Mouse (Mus musculus) hindbrain, postnatal 0 days (tissue): ENCODE measurements at regions not wholly inside any gene's neighbourhood (a gene's known extent, or its start where the extent isn't known, plus 50 kb on each side); places are given as distances from the start of the nearest gene placed in this dataset.
A peak's percentile ranks its signal among the peaks of the same experiment; 100 is the strongest.

Experiments used
- ATAC-seq: fragments of 200-750 bp; cut with Nextera tagmentation; 2 replicates; pipeline ENCODE4 v1.8.0; 2017; ENCODE audit warnings: mild to moderate bottlenecking, moderate TSS enrichment, moderate library complexity
- DNase-seq: peaks from one replicate; pipeline ENCODE4 v3.0.0-alpha.2; 2015; ENCODE audit warnings: low spot score
- H3K27ac ChIP-seq: fragments of 300-500 bp; sonication (generic); 2 replicates; pipeline ENCODE4 v1.5.1; 2014; ENCODE audit warnings: mild to moderate bottlenecking
- H3K27me3 ChIP-seq: fragments of 300-500 bp; sonication (generic); 2 replicates; pipeline ENCODE4 v1.6.1; 2014; ENCODE audit warnings: low read length, mixed read lengths; ENCODE audit not compliant: insufficient read depth
- H3K36me3 ChIP-seq: fragments of 300-500 bp; sonication (generic); 2 replicates; pipeline ENCODE4 v1.6.1; 2014; ENCODE audit warnings: low read length, mixed read lengths; ENCODE audit not compliant: insufficient read depth
- H3K4me1 ChIP-seq: fragments of 300-500 bp; sonication (generic); 2 replicates; pipeline ENCODE4 v1.6.1; 2014; ENCODE audit warnings: antibody characterized with exemption, low read length, mixed read lengths; ENCODE audit not compliant: insufficient read depth
- H3K4me2 ChIP-seq: fragments of 300-500 bp; sonication (generic); 2 replicates; pipeline ENCODE4 v1.6.1; 2014; ENCODE audit warnings: low read depth, mild to moderate bottlenecking, low read length, moderate library complexity, mixed read lengths
- H3K4me3 ChIP-seq: fragments of 300-500 bp; sonication (generic); 2 replicates; pipeline ENCODE4 v1.5.1; 2014; ENCODE audit warnings: low read length
- H3K9ac ChIP-seq: fragments of 300-500 bp; sonication (generic); replicated peaks from 2 replicates; pipeline ENCODE4 v1.6.1; 2014; ENCODE audit warnings: mild to moderate bottlenecking, low read length, moderate library complexity, mixed read lengths
- H3K9me3 ChIP-seq: fragments of 300-500 bp; sonication (generic); 2 replicates; pipeline ENCODE4 v1.6.1; 2016; ENCODE audit warnings: low read length, mixed read lengths
- CTCF ChIP-seq: IDR thresholded peaks from 2 replicates; pipeline ENCODE4 v1.5.1; 2016; ENCODE audit warnings: antibody characterized with exemption, control low read depth, low read depth
- WGBS: fragments of 180-500 bp; shearing (Covaris S2); extraction: QIAGEN DNeasy Blood & Tissue Kit; methylation state at CpG from one replicate; pipeline ENCODE4 v1.1.7; 2014; 5-methylcytosine and 5-hydroxymethylcytosine counted together

DNA sequence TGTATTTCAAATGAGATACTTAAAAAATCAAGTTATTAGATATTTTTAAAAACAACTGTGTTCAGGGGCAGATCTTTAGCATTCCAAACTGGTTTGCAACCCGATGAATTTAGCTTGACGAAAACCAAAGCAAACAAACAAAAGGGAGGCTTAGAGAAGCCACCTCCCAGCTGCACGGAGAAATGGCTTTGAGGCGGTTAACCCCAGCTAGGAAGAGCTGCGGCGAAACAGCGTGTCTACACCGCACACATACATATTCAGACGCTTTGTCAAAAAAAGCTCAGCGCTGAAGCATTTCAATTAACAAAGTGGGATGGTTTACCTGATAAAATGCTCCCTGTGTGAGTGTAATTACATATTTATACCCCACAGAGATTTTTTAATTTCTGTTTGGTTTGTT, 123.0 kb upstream of the Ap5m1 start:
- Histone ChIP-seq H3K4me3 (no peak overlapping the region), H3K4me1 (peaks cover 6% of the 10 kb centered on the region; the same call in 1 of the 2 replicates)

GRCm38 (mm10) chr14:48930886-48931285, 135.0 kb upstream of the Ap5m1 start:
- H3K4me2 ChIP-seq: peak overlapping the region; percentile 21; the same call in 1 of the 2 replicates
- H3K9me3 ChIP-seq: no peaks in the 10 kb centered on the region
- no peak; the same call in 1 of the 2 replicates for TF ChIP-seq CTCF
- no peak overlapping the region for H3K9ac ChIP-seq
- no peak overlapping the region for H3K4me3 ChIP-seq
- H3K27me3 ChIP-seq: no peaks in the 10 kb centered on the region
- H3K36me3 ChIP-seq: no peaks in the 10 kb centered on the region
- peak; percentile 86 for DNase-seq
- peak; percentile 92 for ATAC-seq
- WGBS: 35% methylated on average over 9 of the region's 9 CpGs
- H3K27ac ChIP-seq: no peak overlapping the region
- no peaks in the 10 kb centered on the region for H3K4me1 ChIP-seq

More for the DNA sequence above, 123.0 kb upstream of the Ap5m1 start:
- 25% methylated on average over 10 of the region's 10 CpGs for WGBS
- Histone ChIP-seq H3K4me2 (peak overlapping the region; percentile 42), H3K27me3 (no peaks in the 10 kb centered on the region), H3K27ac (no peak overlapping the region), H3K9me3 (no peaks in the 10 kb centered on the region), H3K36me3 (no peaks in the 10 kb centered on the region), H3K9ac (no peak overlapping the region)
- peak; percentile 49; the same call in 1 of the 2 replicates for ATAC-seq
- DNase-seq: peak; percentile 51
- TF ChIP-seq CTCF: no peak

GRCm38 (mm10) chr14:48925870-48926269, 140.0 kb upstream of the Ap5m1 start:
- no peak for ATAC-seq
- Histone ChIP-seq H3K4me3 (no peak overlapping the region), H3K4me1 (no peaks in the 10 kb centered on the region), H3K27ac (no peak overlapping the region), H3K36me3 (no peaks in the 10 kb centered on the region), H3K9me3 (no peaks in the 10 kb centered on the region), H3K9ac (no peak overlapping the region), H3K4me2 (no peak overlapping the region), H3K27me3 (no peaks in the 10 kb centered on the region)
- no peak for TF ChIP-seq CTCF
- 44% methylated on average over 1 of the region's 1 CpGs for WGBS
- no peak for DNase-seq

DNA sequence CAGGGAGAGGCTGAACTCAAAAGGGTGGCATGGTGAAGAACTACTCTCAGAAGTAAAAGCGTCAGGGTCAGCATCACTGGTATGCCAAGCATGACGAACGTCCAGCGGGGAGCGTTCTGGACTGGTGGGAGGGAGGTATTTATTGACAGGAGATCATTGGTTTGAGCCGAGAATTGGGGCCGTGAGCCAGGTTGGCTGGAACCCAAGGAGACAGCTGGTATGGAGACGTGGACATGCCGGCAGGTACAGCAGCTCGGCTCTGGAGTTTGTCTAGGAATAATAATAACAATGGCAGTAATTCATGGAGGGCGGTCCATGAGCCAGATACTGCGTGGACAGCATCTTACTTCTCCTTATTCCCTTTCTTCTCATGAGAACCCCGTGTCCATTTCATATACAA, 156.5 kb upstream of the Ap5m1 start:
- Histone ChIP-seq H3K36me3 (no peaks in the 10 kb centered on the region), H3K27me3 (no peaks in the 10 kb centered on the region), H3K4me2 (no peak overlapping the region), H3K4me3 (no peak overlapping the region), H3K4me1 (peaks cover 9% of the 10 kb centered on the region; the same call in 1 of the 2 replicates), H3K9me3 (no peaks in the 10 kb centered on the region), H3K9ac (no peak overlapping the region), H3K27ac (no peak overlapping the region)
- 45% methylated on average over 13 of the region's 13 CpGs for WGBS
- TF ChIP-seq CTCF: no peak
- DNase-seq (peak; percentile 56), ATAC-seq (peak; percentile 53)

DNA sequence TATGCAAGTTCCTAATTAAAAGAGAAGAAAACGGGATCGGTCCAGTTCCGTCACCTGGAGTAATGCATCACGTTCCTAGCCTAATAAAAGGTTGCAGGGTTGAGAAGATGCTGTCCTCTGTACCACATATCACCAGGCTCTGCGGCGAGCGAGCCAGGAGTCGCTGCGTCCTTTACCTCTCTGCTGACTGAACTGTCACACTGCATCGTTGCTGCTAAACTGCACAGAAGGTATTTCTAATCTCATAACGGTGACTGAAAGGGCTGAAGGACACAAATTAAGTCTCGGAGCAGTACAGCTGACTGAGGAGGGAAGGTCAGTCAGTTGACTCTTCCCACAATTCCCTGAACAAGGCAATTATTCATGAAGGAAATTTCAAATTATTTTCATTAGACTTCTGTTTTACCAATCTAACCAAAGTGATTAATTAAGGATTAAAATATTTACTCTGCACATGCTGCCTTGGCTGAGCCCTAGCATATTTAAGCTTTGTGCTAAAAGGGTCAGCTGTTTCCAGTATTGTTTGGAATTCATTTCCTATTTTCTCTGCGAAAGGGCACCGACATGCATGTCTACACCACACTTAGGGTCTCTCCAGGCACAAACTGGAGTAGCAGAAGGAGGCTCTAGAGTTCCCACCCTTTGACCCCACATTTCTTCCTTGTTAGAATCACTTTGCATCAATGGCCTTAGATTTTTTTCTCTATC, 157.8 kb upstream of the Ap5m1 start:
- 38% methylated on average over 14 of the region's 14 CpGs for WGBS
- Histone ChIP-seq H3K27me3 (no peaks in the 10 kb centered on the region), H3K9me3 (no peaks in the 10 kb centered on the region), H3K27ac (peak overlapping the region; percentile 68), H3K4me3 (no peak overlapping the region), H3K9ac (no peak overlapping the region), H3K4me2 (0 out of 2 replicates have a peak overlapping the region, but pooled peaks have one; percentile 3), H3K36me3 (no peaks in the 10 kb centered on the region), H3K4me1 (peaks cover 12% of the 10 kb centered on the region; the same call in 1 of the 2 replicates)
- peak; percentile 42 for DNase-seq
- peak; percentile 28 for ATAC-seq
- no peak for TF ChIP-seq CTCF

GRCm38 (mm10) chr14:48907403-48907973, 158.4 kb upstream of the Ap5m1 start:
- peaks cover 12% of the 10 kb centered on the region; the same call in 1 of the 2 replicates for H3K4me1 ChIP-seq
- H3K4me3 ChIP-seq: no peak overlapping the region
- H3K27ac ChIP-seq: peak overlapping the region; percentile 68
- H3K9ac ChIP-seq: no peak overlapping the region
- no peaks in the 10 kb centered on the region for H3K9me3 ChIP-seq
- H3K27me3 ChIP-seq: no peaks in the 10 kb centered on the region
- TF ChIP-seq CTCF: peak; percentile 28; the same call in 1 of the 2 replicates
- no peaks in the 10 kb centered on the region for H3K36me3 ChIP-seq
- no peak overlapping the region for H3K4me2 ChIP-seq
- DNase-seq (peak; percentile 80), ATAC-seq (peak; percentile 78)
- 37% methylated on average over 6 of the region's 6 CpGs for WGBS

DNA sequence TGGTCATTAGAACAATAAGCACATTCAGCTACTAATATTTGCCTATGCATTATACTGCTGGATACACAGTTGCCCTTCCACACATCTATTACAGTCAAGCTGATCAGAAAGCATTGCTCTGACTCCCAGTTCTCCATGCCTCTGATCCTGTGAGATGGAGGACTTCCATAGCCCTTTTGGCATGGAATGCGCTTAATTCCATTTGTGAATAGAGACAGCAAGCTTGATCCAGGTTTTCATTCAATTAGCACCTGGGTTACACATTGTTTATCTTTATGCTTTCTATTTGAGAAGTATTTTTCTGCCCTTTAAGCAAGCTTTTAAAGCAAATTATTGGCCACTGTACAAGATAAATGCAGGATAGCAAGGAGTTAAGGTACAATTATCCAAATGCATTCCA, 158.9 kb upstream of the Ap5m1 start:
- Histone ChIP-seq H3K4me1 (peaks cover 12% of the 10 kb centered on the region; the same call in 1 of the 2 replicates), H3K4me3 (no peak overlapping the region), H3K27me3 (no peaks in the 10 kb centered on the region), H3K4me2 (no peak overlapping the region), H3K9ac (no peak overlapping the region), H3K36me3 (no peaks in the 10 kb centered on the region), H3K27ac (peak overlapping the region; percentile 68; the same call in 1 of the 2 replicates), H3K9me3 (no peaks in the 10 kb centered on the region)
- 85% methylated on average over 1 of the region's 1 CpGs for WGBS
- no peak for DNase-seq
- no peak for TF ChIP-seq CTCF
- no peak for ATAC-seq
